Mouse (Mus musculus): ENCODE measurements around the gene Arhgap45.

DNA sequence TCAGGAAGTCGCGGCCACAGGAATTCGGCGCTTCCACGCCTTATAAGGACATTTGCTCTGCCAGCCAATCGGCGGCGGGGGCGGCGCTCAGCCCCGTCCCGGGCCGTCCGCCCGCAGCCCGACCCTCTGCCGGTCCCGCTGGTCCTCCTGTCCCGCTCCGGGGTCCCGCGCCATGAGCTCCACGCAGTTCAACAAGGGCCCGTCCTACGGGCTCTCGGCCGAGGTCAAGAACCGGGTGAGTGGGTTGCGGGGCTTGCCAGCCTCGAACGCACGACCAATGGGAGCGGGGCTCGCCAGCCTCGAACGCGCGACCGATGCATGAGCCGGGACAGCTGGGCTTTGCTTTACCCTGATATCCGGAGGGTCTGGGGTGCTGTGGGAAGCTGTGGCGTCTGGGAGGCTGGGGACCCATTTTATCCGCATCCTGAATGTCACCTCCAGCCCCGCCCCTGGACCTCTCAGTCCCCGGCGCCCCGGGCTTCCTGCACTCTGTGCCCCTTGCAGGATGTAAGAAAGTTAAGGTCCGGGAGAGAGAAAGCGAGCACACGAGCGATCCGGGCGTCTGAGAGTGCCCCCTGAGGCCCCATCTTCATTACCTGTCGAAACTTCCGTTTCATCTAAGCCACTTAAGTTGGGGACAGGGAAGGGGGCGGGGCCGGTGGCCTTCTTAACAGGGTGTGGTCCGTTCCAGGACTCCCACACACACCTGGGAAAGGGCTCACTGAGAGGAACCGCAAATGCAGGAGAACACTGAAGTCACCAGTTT is 27.8 kb upstream of the Arhgap45 start, which contains the start of gene Cnn2:
- TF ChIP-seq MYOD1 (IDR thresholded peaks at IDR 0.05; ENCODE audit: control insufficient read depth, insufficient read length, low read depth), result no peak
- TF ChIP-seq CTCF (IDR thresholded peaks at IDR 0.05; ENCODE audit: control insufficient read depth, insufficient read depth, insufficient read length), result no peak
- TF ChIP-seq CEBPB (IDR thresholded peaks at IDR 0.05; ENCODE audit: low read depth), result no peak
- TF ChIP-seq USF1 (IDR thresholded peaks at IDR 0.05; ENCODE audit: low read depth), result no peak
- TF ChIP-seq MYOG (IDR thresholded peaks at IDR 0.05; ENCODE audit: control insufficient read depth, extremely low read depth, insufficient read length), result no peak
- no peak for TF ChIP-seq MAX (IDR thresholded peaks at IDR 0.05)
- no peak for TF ChIP-seq FOSL1 (IDR thresholded peaks at IDR 0.05; ENCODE audit: insufficient read depth, low read length, poor library complexity, severe bottlenecking)

All from C2C12 (cell line).